ENCODE assay signal across 8 mouse cellular contexts in genomic region chr2:52742256-52743158, GRCm38 (mm10). TPM values are rescaled to one million over a fixed set of nuclear protein-coding genes. Genes with fewer than 3 reads are reported as not detected.
DNase-seq lines count a peak whose midpoint lies in the region; ATAC-seq and TF ChIP-seq lines count a peak whose summit lies in the region.

Gene Stam2, minus strand, starts transcription at chr2:52742281.

- H3K4me2 ChIP-seq in forebrain, embryonic 16.5 days (ENCODE audit: low read length), result peak within 1 kb of the TSS; percentile 72
- H3K4me2 ChIP-seq in neural tube, embryonic 15.5 days, result peak within 1 kb of the TSS; percentile 67

- peak; percentile 96 for ATAC-seq in forebrain, embryonic 16.5 days
- ATAC-seq in neural tube, embryonic 15.5 days (ENCODE audit: low FRiP score), result peak; percentile 95

- H3K4me1 ChIP-seq in MEL (ENCODE audit: control insufficient read depth in 1 of 2, insufficient read depth in 2 of 2, low read length in 2 of 2), result peaks cover 2 to 3% of the 10 kb centered on the region in 2 experiments; a peak in 1 of 4 replicates
- H3K4me1 ChIP-seq in forebrain, embryonic 16.5 days (replicated peaks; ENCODE audit: control insufficient read depth, insufficient read depth, low read length), result peaks cover 13% of the 10 kb centered on the region
- 0 out of 2 replicates have a peak, but pooled peaks cover 3% of the 10 kb centered on the region for H3K4me1 ChIP-seq in lung, adult 2 months (ENCODE audit: control insufficient read depth, insufficient read depth, low read length)
- H3K4me1 ChIP-seq in neural tube, embryonic 15.5 days, result peaks cover 12% of the 10 kb centered on the region

- 7% methylated on average over 54 of the region's 54 CpGs for WGBS in forebrain, embryonic 16.5 days
- 6% methylated on average over 54 of the region's 54 CpGs for WGBS in lung, adult 2 months
- WGBS in neural tube, embryonic 15.5 days, result 6% methylated on average over 54 of the region's 54 CpGs

- TF ChIP-seq RAD21 in MEL (IDR thresholded peaks at IDR 0.05; ENCODE audit: low read depth, low read length), result no peak

- H3K27ac ChIP-seq in MEL (ENCODE audit: control insufficient read depth, low read depth, low read length), result peak within 1 kb of the TSS; percentile 76
- peak within 1 kb of the TSS; percentile 98 for H3K27ac ChIP-seq in forebrain, embryonic 16.5 days (ENCODE audit: low read length)
- peak within 1 kb of the TSS; percentile 100 for H3K27ac ChIP-seq in layer of hippocampus, adult 2 months
- peak within 1 kb of the TSS; percentile 99 for H3K27ac ChIP-seq in neural tube, embryonic 15.5 days (replicated peaks)

- intact Hi-C loops in heart, postnatal 25 days (cut with DNase I), result loop anchor here (5.0 kb wide), 1 partner anchor 450 kb away; the partner anchor contains the start of genes Arl6ip6 and Prpf40a

- H3K4me3 ChIP-seq in MEL (ENCODE audit: control insufficient read depth in 1 of 2, insufficient read depth in 1 of 2, low read depth in 2 of 2, low read length in 2 of 2), result peak within 1 kb of the TSS; percentile 85 to 100
- H3K4me3 ChIP-seq in forebrain, embryonic 16.5 days (replicated peaks; ENCODE audit: low read length), result peak within 1 kb of the TSS; percentile 81
- peak within 1 kb of the TSS; percentile 95 for H3K4me3 ChIP-seq in layer of hippocampus, adult 2 months
- H3K4me3 ChIP-seq in lung, adult 2 months (replicated peaks; ENCODE audit: extremely low read depth, low read depth, low read length), result peak within 1 kb of the TSS; percentile 80
- H3K4me3 ChIP-seq in neural tube, embryonic 15.5 days (replicated peaks), result peak within 1 kb of the TSS; percentile 95

- TF ChIP-seq POLR2A in MEL (IDR thresholded peaks at IDR 0.05; ENCODE audit: control insufficient read depth in 1 of 2, insufficient read depth in 1 of 2, low read depth in 1 of 2, low read length in 2 of 2, poor library complexity in 1 of 2), result peak in 1 of 2 experiments; percentile 70; a peak in 1 of 4 replicates
- peak; percentile 66; the same call in 1 of the 2 replicates for TF ChIP-seq POLR2A in lung, adult 2 months (IDR thresholded peaks at IDR 0.05; ENCODE audit: borderline replicate concordance, extremely low read depth, low read depth, low read length)

- DNase-seq in MEL (ENCODE audit: low read depth, low spot score), result peak; percentile 92
- DNase-seq in cerebellum, adult 18-20 months, result peak; percentile 75 to 84
- DNase-seq in heart, postnatal 25 days (ENCODE audit: low spot score), result peak; percentile 85
- peak; percentile 85 to 86 for DNase-seq in layer of hippocampus, adult 2 months (ENCODE audit: low spot score in 2 of 2)
- peak; percentile 95 for DNase-seq in lung, adult 2 months
- peak; percentile 89 for DNase-seq in testis, postnatal 14 days (ENCODE audit: low spot score)

- H3K9me3 ChIP-seq in MEL (replicated peaks; ENCODE audit: insufficient read depth, low read length), result no peaks in the 10 kb centered on the region
- H3K9me3 ChIP-seq in forebrain, embryonic 16.5 days (ENCODE audit: control insufficient read depth, low read length), result no peaks in the 10 kb centered on the region
- no peaks in the 10 kb centered on the region for H3K9me3 ChIP-seq in neural tube, embryonic 15.5 days (replicated peaks)

- H3K9ac ChIP-seq in MEL (ENCODE audit: control insufficient read depth, low read depth, low read length, poor library complexity, severe bottlenecking), result peak within 1 kb of the TSS; percentile 95
- peak within 1 kb of the TSS; percentile 93 for H3K9ac ChIP-seq in forebrain, embryonic 16.5 days (replicated peaks; ENCODE audit: low read depth, low read length)
- peak within 1 kb of the TSS; percentile 76 for H3K9ac ChIP-seq in neural tube, embryonic 15.5 days (replicated peaks)

- peaks cover 0 to 7% of the 10 kb centered on the region in 2 experiments; a peak in 2 of 4 replicates for H3K36me3 ChIP-seq in MEL (ENCODE audit: control insufficient read depth in 1 of 2, insufficient read depth in 2 of 2, low read length in 2 of 2)
- no peaks in the 10 kb centered on the region for H3K36me3 ChIP-seq in forebrain, embryonic 16.5 days (ENCODE audit: control insufficient read depth, insufficient read depth)
- H3K36me3 ChIP-seq in neural tube, embryonic 15.5 days, result no peaks in the 10 kb centered on the region

- TF ChIP-seq CTCF in MEL (IDR thresholded peaks at IDR 0.05 in 2 of 3, conservative IDR thresholded peaks at IDR 0.05 in 1 of 3; ENCODE audit: control insufficient read depth in 1 of 3, insufficient read depth in 1 of 3, low read depth in 2 of 3, low read length in 3 of 3, poor library complexity in 1 of 3, severe bottlenecking in 1 of 3), result peak in 1 of 3 experiments; percentile 23; a peak in 1 of 6 replicates
- peak; percentile 49 for TF ChIP-seq CTCF in layer of hippocampus, adult 2 months (conservative IDR thresholded peaks at IDR 0.05)
- TF ChIP-seq CTCF in lung, adult 2 months (IDR thresholded peaks at IDR 0.05; ENCODE audit: insufficient read depth, low read length), result no peak

- H3K27me3 ChIP-seq in MEL (ENCODE audit: control insufficient read depth in 1 of 2, insufficient read depth in 2 of 2, low read length in 2 of 2), result no peaks in the 10 kb centered on the region
- no peaks in the 10 kb centered on the region for H3K27me3 ChIP-seq in forebrain, embryonic 16.5 days (replicated peaks; ENCODE audit: control insufficient read depth, insufficient read depth, low read length)
- H3K27me3 ChIP-seq in neural tube, embryonic 15.5 days (replicated peaks), result no peaks in the 10 kb centered on the region

- peaks cover 17% of the 10 kb centered on the region for H3K79me2 ChIP-seq in MEL (ENCODE audit: control insufficient read depth, insufficient read depth, low read length, poor library complexity)

- no peak for TF ChIP-seq EP300 in MEL (IDR thresholded peaks at IDR 0.05; ENCODE audit: low read depth in 1 of 2, low read length in 2 of 2)

TF ChIP-seq in MEL, 35 proteins besides CTCF, POLR2A, EP300 and RAD21 (continues in another document):
- TF ChIP-seq TAL1 (IDR thresholded peaks at IDR 0.05; ENCODE audit: low read length), result no peak
- no peak for TF ChIP-seq MAZ (IDR thresholded peaks at IDR 0.05; ENCODE audit: low read depth, low read length)
- no peak for TF ChIP-seq SMC3 (IDR thresholded peaks at IDR 0.05; ENCODE audit: low read depth, low read length)
- TF ChIP-seq BHLHE40 (IDR thresholded peaks at IDR 0.05; ENCODE audit: borderline replicate concordance, low read depth, low read length), result no peak
- no peak for TF ChIP-seq POLR2AphosphoS5 (IDR thresholded peaks at IDR 0.05; ENCODE audit: borderline replicate concordance, low read depth, low read length)
- TF ChIP-seq USF2 (IDR thresholded peaks at IDR 0.05; ENCODE audit: borderline replicate concordance in 1 of 2, insufficient read depth in 1 of 2, low read depth in 1 of 2, low read length in 2 of 2), result no peak
- peak; percentile 84 for TF ChIP-seq HCFC1 (IDR thresholded peaks at IDR 0.05; ENCODE audit: low read depth, low read length)
- peak; percentile 4; the same call in 1 of the 2 replicates for TF ChIP-seq NELFE (IDR thresholded peaks at IDR 0.05; ENCODE audit: low read depth, low read length)
- no peak for TF ChIP-seq TBP (IDR thresholded peaks at IDR 0.05; ENCODE audit: low read depth, low read length)
- TF ChIP-seq CHD2 (IDR thresholded peaks at IDR 0.05; ENCODE audit: low read length), result no peak
- TF ChIP-seq CHD1 (IDR thresholded peaks at IDR 0.05; ENCODE audit: low read depth, low read length), result no peak
- TF ChIP-seq UBTF (IDR thresholded peaks at IDR 0.05; ENCODE audit: borderline replicate concordance, insufficient read depth, low read depth, low read length), result no peak
- TF ChIP-seq USF1 (IDR thresholded peaks at IDR 0.05; ENCODE audit: low read depth, low read length), result peak; percentile 73
- TF ChIP-seq ELF1 (IDR thresholded peaks at IDR 0.05; ENCODE audit: low read depth, low read length), result peak; percentile 83
- TF ChIP-seq MYB (IDR thresholded peaks at IDR 0.05; ENCODE audit: low read depth, low read length), result no peak
- TF ChIP-seq ZNF384 (IDR thresholded peaks at IDR 0.05; ENCODE audit: low read depth, low read length), result no peak
- no peak for TF ChIP-seq NRF1 (IDR thresholded peaks at IDR 0.05; ENCODE audit: insufficient read depth, low read depth, low read length, poor library complexity, severe bottlenecking)
- TF ChIP-seq MAX (IDR thresholded peaks at IDR 0.05; ENCODE audit: low read length), result peak; percentile 98
- no peak for TF ChIP-seq POLR2AphosphoS2 (IDR thresholded peaks at IDR 0.05; ENCODE audit: low read length)
- TF ChIP-seq MXI1 (IDR thresholded peaks at IDR 0.05; ENCODE audit: low read depth, low read length), result peak; percentile 86
- TF ChIP-seq TCF12 (IDR thresholded peaks at IDR 0.05; ENCODE audit: low read depth, low read length), result no peak
- no peak for TF ChIP-seq RCOR1 (IDR thresholded peaks at IDR 0.05; ENCODE audit: low read depth, low read length)
- TF ChIP-seq MEF2A (IDR thresholded peaks at IDR 0.05; ENCODE audit: extremely low read depth, insufficient replicate concordance, low read depth, low read length, poor library complexity, severe bottlenecking), result no peak
- peak; percentile 92 for TF ChIP-seq SIN3A (IDR thresholded peaks at IDR 0.05; ENCODE audit: low read length)
- TF ChIP-seq ZKSCAN1 (IDR thresholded peaks at IDR 0.05; ENCODE audit: low read depth, low read length), result no peak
- TF ChIP-seq JUND (IDR thresholded peaks at IDR 0.05; ENCODE audit: low read depth, low read length), result no peak
- TF ChIP-seq MAFK (IDR thresholded peaks at IDR 0.05; ENCODE audit: borderline replicate concordance, low read depth, low read length), result peak; percentile 40; the same call in 1 of the 2 replicates
- no peak for TF ChIP-seq GATA1 (IDR thresholded peaks at IDR 0.05; ENCODE audit: low read depth, low read length)
- peak; percentile 67; the same call in 1 of the 2 replicates for TF ChIP-seq E2F4 (IDR thresholded peaks at IDR 0.05; ENCODE audit: borderline replicate concordance, low read depth, low read length)
- TF ChIP-seq KAT2A (conservative IDR thresholded peaks at IDR 0.05; ENCODE audit: low read depth, low read length), result no peak
- no peak for TF ChIP-seq ZC3H11A (IDR thresholded peaks at IDR 0.05; ENCODE audit: low read depth, low read length)
- no peak for TF ChIP-seq ZMIZ1 (IDR thresholded peaks at IDR 0.05; ENCODE audit: low read depth, low read length)

RNA-seq across cellular contexts. Expression of gene Stam2, which starts in this region (rescaled TPM):
- total RNA-seq in MEL (2012; rRNA removed), result 8.3 and 8.9 TPM in 2 replicates
- polyA plus RNA-seq in MEL (2012; ENCODE audit: insufficient read depth in 1 of 2, insufficient read length in 2 of 2, low read depth in 1 of 2, low replicate concordance in 2 of 2, missing spikeins in 1 of 2), result 10 to 100 TPM in 1 of 2 experiments, not detected in 1; 11.5 TPM
- 49.8 and 54.6 TPM in 2 replicates for polyA plus RNA-seq in forebrain, embryonic 16.5 days (2015; fragmentation: Nextera tagmentation; extraction: Ambion mirVana)
- total RNA-seq in heart, postnatal 25 days (2021), result 10 to 100 TPM; 18.8 to 19.9 TPM
- 10 to 100 TPM; 24.1 to 26.0 TPM for total RNA-seq in layer of hippocampus, adult 2 months (2021)
- polyA plus RNA-seq in lung, adult 2 months (2012; rRNA removed), result 6.7 and 9.9 TPM in 2 replicates
- polyA plus RNA-seq in neural tube, embryonic 15.5 days (2015; fragmentation: Nextera tagmentation; extraction: Ambion mirVana), result 32.1 and 34.5 TPM in 2 replicates

Comparison
In these comparisons a context has a peak if more than half of its experiments do, and no peak if none do; other contexts are left out.
1. Peak in every context shown above with its lines: DNase-seq, ATAC-seq, H3K4me3 ChIP-seq and H3K27ac ChIP-seq.